Mouse (Mus musculus): Measurements from ENCODE around the gene Mrps18b.
"Not testable (repeated sequence)": the region's sequence is repeated elsewhere in the genome, so short reads cannot be mapped to it uniquely, and the experiment has no call there.

GRCm38 (mm10) chr17:35952559-35952958, 36.4 kb upstream of the Mrps18b start:
- TF ChIP-seq CTCF, EP300 (IDR thresholded peaks at IDR 0.05; ENCODE audit: low read depth): not testable (repeated sequence)
